Mouse (Mus musculus) liver, embryonic 12.5 days (tissue): Measurements from ENCODE around the gene Gm3376. TPM values are rescaled to one million over a fixed set of nuclear protein-coding genes. Genes with fewer than 3 reads are reported as not detected.
"Not testable (repeated sequence)": the region's sequence is repeated elsewhere in the genome, so short reads cannot be mapped to it uniquely, and the experiment has no call there.

Experiments
- ATAC-seq: fragments of 200-750 bp; cut with Nextera tagmentation; 2 replicates; pipeline ENCODE4 v1.8.0; 2017; ENCODE audit warnings: moderate number of reproducible peaks, mild to moderate bottlenecking, moderate library complexity
- H3K27ac ChIP-seq: fragments of 300-500 bp; sonication (generic); 2 replicates; pipeline ENCODE4 v1.5.1; 2016; ENCODE audit warnings: mild to moderate bottlenecking
- H3K27me3 ChIP-seq: fragments of 300-500 bp; sonication (generic); replicated peaks from 2 replicates; pipeline ENCODE4 v1.6.1; 2016; ENCODE audit warnings: mild to moderate bottlenecking, moderate library complexity
- H3K36me3 ChIP-seq: fragments of 300-500 bp; sonication (generic); 2 replicates; pipeline ENCODE4 v1.6.1; 2016; ENCODE audit warnings: mild to moderate bottlenecking, moderate library complexity
- H3K4me1 ChIP-seq: fragments of 300-500 bp; sonication (generic); 2 replicates; pipeline ENCODE4 v1.6.1; 2016
- H3K4me2 ChIP-seq: fragments of 300-500 bp; sonication (generic); 2 replicates; pipeline ENCODE4 v1.6.1; 2016; ENCODE audit warnings: mild to moderate bottlenecking, moderate library complexity
- H3K4me3 ChIP-seq: fragments of 300-500 bp; sonication (generic); 2 replicates; pipeline ENCODE4 v1.5.1; 2016; ENCODE audit warnings: mild to moderate bottlenecking, moderate library complexity
- H3K9ac ChIP-seq: fragments of 300-500 bp; sonication (generic); 2 replicates; pipeline ENCODE4 v1.6.1; 2016; ENCODE audit warnings: mild to moderate bottlenecking, moderate library complexity
- H3K9me3 ChIP-seq: fragments of 300-500 bp; sonication (generic); replicated peaks from 2 replicates; pipeline ENCODE4 v1.6.1; 2016; ENCODE audit warnings: mild to moderate bottlenecking, moderate library complexity
- WGBS: fragments of 180-500 bp; shearing (Covaris S2); methylation state at CpG from one replicate; pipeline ENCODE4 v1.1.7; 2016; ENCODE audit not compliant: insufficient replicate concordance; 5-methylcytosine and 5-hydroxymethylcytosine counted together
- polyA plus RNA-seq: library from polyadenylated mRNA; unstranded; fragments of >200 nt; fragmentation: Nextera tagmentation; extraction: Ambion mirVana; gene quantifications from 2 replicates; pipeline ENCODE4 v1.2.1, GENCODE M21; 2016

Gene Gm3376
- not detected in 2 replicates for polyA plus RNA-seq

- H3K9me3 ChIP-seq, H3K4me3 ChIP-seq, ATAC-seq, H3K4me1 ChIP-seq, H3K27ac ChIP-seq, H3K36me3 ChIP-seq, H3K4me2 ChIP-seq, H3K9ac ChIP-seq, H3K27me3 ChIP-seq: not testable (repeated sequence)
- no CpG with 5 or more reads among the region's 9 CpGs for WGBS
These were observed at the start of gene Gm3376 for GRCm38 (mm10) chrY:3771373-3771772. Gene Gm3376 (plus strand): TSS chrY:3771673.
